Mouse (Mus musculus) liver, adult 2 months (tissue): ENCODE data around the gene Dctn1.

Source experiments
- CTCF ChIP-seq: fragments of 200-500 bp; IDR thresholded peaks from 2 replicates; pipeline ENCODE4 v1.5.1; 2011; ENCODE audit warnings: low read depth, low read length, control low read depth
- POLR2A ChIP-seq: fragments of 200-500 bp; IDR thresholded peaks from 2 replicates; pipeline ENCODE4 v1.6.1; 2011; ENCODE audit warnings: low read length, control low read depth; ENCODE audit not compliant: insufficient read depth; ENCODE audit errors: extremely low read depth

GRCm38 (mm10) chr6:83136291-83136880, 29.3 kb upstream of the Dctn1 start:
- TF ChIP-seq CTCF (no peak), POLR2A (no peak)
